Mouse (Mus musculus): ENCODE measurements around the gene Cltb.
A peak's percentile ranks its signal among the peaks of the same experiment; 100 is the strongest.

Cltb gene

DNA sequence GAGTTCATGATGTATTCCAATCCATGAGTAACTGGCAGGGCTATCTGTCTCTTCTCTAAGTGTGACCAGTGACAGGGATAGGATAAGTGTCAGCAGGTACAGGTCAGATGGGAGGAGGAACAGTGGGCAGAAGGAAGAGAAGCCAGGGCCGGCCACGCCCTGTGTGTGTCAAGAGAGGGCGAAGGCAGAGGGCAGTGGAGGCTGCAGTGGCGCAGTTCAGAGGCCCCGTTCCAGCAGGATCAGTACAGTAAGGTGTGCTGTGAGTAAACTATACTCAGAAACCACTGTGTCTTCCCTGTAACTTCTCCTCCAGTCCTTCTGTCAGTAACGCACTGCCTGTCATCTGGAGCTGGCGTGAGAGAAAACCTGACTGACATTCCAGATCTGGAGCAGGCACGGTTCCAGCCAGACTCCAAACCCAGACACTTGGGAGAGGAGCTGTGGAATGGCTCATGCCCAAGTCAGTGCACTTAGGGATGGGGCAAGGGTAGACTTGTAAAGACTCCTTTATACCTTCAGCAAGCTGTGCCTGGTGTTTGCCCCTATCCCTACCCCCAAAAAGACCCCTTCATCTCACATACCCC, 14.9 kb downstream of the Cltb start:
- no peak for DNase-seq (ENCODE audit: low spot score)

DNA sequence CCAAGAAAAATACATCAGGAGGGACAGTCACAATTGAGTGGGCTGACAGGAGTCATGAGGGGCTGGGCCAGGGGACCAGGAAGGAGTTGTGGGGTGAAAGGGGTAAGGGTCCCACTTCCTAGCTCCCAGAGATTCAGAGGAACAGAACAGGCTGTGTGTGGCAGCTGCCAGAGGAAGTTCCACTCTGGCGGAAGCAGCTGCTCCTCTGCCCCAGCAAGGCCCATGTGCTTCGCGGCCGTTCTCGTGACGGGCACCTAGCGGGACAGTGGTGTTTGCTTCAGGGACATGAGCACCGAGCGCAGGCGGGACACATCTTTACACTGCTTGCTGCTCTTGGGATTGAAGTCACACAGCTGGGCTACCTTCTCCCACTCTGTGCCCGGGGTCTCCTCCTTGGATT, 17.5 kb downstream of the Cltb start:
- no peak for DNase-seq (ENCODE audit: low spot score)

DNA sequence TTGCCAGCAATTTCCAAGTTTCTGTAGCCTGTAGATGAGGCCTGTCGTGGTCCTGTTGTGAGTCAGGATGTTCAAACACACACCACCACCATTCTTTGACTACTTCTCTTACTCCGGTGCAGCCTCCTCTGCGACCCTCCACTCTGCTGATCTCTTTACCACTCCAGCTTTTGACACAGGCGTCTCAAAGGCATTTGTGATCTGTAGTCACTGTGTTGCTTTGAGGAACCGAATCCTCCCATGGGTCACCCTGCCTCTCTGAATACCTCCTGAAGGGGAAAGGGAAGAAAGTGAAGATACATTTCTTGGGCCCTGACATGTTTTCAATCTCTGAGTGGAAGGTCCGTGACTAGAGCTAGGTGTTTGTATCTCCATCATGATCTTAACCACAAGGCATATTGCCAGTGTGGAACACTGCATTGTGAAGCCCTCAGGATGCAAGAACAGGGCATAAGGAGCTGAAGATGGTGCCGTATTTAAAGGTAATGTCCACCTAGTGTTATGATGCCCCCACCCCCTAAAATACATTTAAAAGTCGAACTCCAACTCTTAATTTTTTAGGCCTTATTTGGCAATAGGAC, 19.3 kb downstream of the Cltb start:
- no peak for DNase-seq (ENCODE audit: low spot score)

DNA sequence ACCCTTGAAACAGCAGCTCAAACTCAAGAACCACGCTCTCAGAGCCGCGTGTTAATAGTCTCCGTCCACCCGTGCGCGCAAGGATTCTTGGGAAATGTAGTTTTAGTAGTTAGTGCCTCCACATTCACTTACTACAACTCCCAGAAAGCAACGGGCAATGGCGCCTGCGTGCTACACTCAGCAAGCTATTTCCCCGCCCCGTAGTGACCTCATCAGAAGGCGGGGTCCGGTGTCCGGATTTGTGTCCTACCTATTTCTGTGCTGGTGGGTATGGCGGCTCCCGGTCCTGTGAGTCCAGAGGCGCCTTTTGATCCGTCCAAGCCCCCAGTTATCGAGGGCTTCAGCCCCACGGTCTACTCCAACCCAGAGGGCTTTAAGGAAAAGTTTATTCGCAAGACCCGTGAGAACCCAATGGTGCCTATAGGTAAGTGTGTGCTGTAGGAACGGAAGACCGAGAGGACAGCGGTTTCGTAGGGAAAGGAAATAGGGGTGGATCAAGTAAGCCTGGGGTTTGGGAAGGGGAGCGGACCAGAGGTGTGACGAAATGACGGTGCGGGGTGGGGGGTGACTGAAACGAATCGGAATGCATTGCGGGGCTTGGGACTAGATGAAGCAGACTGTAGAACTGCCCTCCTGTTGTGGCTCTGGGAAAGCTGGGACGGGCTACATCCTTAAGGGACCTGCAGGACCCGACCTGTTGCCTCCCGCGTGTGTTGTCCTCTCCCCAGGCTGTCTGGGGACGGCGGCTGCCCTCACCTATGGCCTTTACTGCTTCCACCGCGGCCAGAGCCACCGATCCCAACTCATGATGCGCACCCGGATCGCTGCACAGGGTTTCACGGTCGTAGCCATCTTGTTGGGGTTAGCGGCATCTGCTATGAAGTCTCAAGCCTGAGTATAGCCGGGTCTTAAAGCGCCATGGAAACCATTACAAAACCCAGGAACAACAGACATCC, 20.9 kb downstream of the Cltb start, which contains the start of the genes Nop16 and Higd2a:
Nop16 (minus strand) TSS at position 95 of the 956 bp plus-strand sequence.
Higd2a (plus strand) TSS at position 212 of the 956 bp plus-strand sequence.
- peak; percentile 99 for DNase-seq (ENCODE audit: low spot score)

DNA sequence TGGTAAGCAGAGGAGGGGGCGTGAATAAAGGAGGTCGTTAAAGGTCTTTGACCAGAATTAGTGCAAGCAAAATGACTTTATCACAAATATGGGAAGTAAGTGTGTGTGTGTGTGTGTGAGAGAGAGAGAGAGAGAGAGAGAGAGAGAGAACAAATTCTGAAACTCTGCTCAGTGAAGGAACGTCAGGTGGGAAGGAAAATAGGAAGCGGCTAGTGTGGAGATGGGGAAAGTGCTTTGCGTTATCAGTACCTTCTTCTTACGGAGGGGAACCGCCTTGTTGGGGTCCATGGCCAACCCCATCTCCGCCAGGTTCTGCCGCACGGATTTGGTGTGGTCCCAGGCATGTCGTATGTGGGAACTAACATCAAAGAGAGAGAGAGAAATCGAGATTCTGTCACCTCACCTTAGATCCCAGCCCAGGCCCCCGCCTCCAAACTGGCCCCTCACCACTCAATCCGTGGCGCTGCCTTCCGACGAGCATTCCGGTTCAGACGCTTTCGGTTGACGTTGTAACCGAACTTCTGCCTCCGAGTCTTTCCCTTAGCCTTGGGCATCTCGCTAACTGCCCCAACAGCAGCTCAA, 21.6 kb downstream of the Cltb start:
- DNase-seq (ENCODE audit: low spot score): no peak

DNA sequence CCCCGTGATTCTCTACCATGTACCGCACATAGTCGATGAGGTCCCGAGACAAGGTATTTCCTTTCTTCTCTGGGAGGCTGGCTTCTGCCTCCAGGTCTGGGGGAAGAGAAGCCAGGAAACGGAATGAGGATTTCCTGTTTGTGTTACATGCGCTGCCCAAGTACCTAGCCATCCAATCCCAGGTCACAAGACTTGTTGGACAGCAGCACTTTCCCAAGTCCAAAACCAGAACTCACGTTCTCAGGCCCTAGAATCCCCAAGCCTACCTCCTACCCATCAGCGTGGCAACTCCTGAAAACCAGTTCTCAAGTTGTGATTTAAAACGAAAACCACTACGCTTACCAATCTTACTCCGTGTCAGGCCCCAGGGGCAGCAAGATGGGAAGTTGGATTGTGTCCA, 25.3 kb downstream of the Cltb start:
- DNase-seq (ENCODE audit: low spot score): no peak

DNA sequence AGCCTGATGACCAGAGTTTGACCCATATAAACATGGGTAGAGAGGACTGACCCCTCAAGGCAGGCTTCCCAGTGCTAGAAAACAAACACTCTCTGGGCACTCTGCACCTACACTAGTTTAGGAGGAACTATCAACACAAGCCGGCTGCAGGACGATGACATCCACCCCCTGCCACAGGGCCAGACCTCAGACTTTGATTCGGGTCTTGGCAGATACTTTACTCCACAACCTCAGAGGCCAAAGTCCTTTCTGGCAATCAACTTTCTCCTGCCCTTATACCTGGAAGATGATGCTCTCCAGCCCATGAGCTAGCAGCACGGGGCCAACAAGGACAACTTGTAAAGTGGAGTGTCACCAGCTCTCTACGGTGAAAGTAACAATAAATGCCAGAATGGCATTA, 28.3 kb downstream of the Cltb start:
- no peak for DNase-seq (ENCODE audit: low spot score)

DNA sequence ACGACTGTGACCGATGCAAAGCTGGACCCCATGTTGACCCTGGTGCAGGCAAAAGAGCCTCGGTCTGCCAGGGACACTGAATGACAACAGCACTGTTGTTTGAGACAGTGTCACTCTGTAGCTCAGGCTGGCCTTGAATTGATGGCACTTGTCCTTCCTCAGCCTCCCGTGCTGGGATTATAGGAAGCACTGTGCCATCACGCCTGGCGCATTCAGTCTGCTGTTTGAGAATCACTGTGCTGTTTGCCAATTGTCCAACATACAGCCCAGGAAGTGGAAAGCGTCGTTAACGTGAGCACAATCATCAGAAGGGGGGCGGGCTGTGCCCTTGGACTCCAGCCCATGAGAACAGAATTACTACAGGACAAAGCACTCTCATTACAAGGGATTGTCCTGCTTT, 29.0 kb downstream of the Cltb start:
- DNase-seq (ENCODE audit: low spot score): no peak

DNA sequence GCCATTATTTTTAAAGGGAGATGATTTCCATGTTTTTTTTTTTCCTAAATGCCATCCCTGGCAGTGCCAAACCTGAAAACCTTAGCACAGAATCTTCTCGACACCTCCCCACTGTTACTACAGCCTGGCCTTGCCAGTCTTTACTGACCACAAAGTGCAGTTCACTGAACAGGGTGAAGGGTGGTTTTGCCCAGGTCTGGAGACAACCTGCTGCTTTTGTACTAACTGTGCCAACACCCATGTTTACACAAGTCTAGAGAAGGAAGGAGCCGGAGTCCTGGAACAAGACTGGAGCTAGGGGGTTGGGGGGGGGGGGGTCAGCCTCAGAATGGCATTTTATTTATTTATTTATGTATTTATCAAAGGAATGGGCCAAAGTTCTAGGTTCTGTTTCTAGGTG, 29.8 kb downstream of the Cltb start:
- DNase-seq (ENCODE audit: low spot score): no peak

DNA sequence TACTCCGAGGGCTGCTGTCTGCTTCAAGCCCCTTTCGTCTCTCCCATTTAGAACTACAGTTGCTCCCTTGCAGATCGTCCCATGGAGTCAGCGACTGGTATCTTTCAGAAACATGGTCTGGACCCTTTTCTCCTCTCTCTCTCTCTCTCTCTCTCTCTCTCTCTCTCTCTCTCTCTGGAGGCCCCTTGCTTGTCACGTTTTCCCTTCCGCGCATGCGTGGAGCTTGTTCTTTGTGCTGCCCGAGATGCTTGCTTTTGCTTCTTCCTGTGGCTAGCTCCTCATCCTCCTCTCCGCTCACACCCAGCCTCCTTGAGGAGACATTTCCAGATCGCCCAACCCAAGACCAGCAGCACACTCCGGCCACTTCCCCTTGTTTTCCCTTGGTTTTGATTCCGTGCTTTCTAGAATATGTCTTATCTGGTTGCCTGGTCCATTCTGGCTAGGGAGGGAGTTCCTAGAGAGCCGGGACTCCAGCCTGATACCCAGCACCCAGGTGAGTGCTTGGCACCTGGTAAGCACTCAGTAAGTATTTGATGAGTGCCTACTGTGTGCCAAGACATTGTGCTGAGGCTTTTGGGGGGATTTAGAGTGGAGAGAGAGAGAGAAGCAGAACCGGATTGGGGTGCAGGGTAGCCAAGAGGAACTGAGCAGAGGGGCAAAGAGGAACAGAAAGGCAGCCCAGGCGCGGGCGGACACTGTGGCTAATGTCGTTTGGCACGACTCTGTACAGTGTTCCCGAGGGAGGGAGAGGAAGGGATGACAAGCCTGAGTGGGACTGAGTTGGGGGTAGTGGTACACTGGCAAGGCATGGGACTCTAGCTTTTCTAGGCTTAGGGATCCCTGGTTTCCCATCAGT, 33.3 kb downstream of the Cltb start:
- DNase-seq (ENCODE audit: low spot score): no peak

DNA sequence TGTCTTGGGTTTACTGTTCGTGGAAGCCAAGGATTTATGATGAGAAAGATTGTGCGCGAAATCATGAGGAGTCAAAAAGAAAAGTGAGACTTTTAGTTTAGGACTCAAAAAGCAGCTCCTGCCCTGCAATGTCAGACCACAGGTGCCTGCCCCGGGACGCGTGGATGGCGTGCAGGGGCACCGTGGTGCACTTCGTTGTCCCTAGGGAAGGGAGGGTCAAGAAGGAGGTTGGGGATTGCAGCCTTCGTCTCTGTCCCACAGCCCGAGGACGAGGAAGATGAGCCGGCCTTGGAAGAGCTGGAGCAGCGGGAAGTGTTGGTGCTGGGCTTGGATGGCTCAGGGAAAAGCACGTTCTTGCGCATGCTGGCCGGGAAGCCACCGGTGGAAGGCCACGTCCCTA, 35.7 kb downstream of the Cltb start:
- DNase-seq (ENCODE audit: low spot score): no peak

DNA sequence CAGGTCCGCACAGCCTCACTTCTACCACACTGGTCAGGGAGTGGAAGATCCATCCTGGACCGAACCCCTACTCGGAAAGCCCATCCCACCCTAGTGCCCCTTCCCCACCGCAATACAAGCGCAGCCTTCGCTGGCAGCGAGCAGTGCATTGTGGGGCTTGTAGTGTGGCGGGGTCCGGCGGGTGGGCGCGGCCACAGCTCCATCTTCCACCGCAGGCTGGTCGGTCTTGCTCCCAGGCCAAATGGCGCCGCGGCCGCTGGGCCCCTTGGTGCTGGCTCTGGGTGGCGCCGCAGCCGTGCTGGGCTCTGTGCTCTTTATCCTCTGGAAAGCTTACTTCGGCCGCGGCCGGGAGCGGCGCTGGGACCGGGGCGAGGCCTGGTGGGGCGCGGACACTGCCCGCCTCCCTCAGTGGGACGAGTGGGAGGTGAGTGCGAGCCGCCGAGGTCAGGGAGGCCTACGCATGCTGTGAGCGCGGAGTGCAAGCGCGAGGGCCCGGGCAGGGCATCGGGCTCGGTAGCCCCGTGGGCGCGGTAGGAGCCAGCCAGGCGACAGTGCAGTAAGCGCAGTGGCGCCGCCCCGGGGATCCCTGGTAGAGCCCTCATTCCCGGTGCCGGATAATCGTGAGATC, 36.2 kb downstream of the Cltb start, which contains the start of gene Arl10:
Arl10 (plus strand) TSS at position 162 of the 628 bp plus-strand sequence.
- DNase-seq (ENCODE audit: low spot score): no peak

DNA sequence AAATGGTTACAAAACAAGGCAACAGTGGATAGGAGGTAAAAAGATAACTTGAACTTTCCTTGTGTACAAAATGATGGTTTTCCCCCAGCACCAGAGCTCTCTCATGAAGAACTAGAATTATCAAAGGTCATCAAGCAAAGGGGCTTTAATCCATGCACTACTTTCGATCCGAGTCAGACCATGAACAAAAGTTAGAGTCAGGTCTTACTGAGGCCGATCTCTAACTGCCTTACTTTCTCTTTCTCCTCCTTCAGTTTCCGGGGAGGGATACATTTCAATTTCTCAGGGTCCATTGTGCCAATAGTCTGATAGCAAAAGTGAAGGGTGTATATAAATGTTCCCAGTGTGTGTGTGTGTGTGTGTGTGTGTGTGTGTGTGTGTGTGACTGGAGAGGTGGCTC, 38.5 kb downstream of the Cltb start:
- DNase-seq (ENCODE audit: low spot score): no peak

DNA sequence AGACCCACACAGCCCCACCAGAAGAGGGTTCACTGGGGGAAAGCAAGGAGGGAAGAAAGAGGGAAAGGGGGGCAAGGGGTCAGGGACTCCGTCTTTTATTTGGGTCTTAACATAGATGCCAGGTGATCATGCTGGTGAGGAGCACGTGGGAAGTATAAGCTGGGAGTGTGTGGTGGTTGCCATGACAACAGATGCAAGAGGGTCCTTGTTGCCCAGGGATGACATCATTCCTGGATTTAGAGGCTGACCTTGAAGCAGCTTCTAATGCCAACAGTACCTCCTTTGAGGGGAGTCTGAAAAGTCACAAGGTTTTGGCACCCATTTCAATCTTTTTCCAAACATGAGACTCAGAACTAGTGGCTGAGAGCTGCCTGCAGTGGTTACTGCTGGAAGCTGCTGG, 39.5 kb downstream of the Cltb start:
- no peak for DNase-seq (ENCODE audit: low spot score)

DNA sequence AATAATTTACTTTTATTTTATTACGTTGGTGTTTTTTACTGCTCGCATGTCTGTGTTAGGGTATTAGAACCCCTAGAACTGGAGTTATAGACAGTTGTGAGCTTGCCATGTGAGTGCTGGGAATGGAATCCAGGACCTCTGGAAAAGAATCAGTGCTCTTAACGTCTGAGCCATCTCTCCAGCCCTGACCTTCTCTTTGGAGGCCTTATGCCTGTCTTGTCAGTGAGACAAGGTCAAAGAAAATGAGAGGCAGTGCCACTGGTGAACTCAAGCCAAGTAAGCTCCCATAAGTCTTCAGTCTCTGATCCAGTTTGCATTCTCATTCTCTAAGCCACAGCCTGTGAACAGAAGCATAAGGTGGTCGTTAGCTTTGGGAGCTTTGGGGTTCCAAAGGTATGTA, 40.4 kb downstream of the Cltb start:
- no peak for DNase-seq (ENCODE audit: low spot score)

DNA sequence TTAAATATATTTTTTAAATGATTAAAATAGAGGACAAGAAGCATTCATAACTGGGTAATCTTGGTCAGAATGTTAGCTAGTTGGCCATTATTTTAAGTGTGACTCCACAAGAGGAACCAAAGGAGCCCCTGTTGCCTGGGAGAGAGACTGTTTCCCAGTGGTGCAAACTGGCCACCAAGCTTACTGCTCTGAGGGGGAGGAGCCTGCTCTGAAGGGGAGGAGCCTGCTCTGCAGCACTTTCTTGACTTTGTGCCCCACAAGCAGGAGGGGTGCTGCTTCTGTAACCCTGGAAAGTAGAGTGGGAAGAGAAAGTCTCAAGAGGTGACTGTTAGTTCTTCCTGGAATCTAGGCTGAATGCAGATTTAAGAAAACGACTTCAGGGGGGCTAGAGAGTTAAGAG, 41.9 kb downstream of the Cltb start:
- no peak for DNase-seq (ENCODE audit: low spot score)

DNA sequence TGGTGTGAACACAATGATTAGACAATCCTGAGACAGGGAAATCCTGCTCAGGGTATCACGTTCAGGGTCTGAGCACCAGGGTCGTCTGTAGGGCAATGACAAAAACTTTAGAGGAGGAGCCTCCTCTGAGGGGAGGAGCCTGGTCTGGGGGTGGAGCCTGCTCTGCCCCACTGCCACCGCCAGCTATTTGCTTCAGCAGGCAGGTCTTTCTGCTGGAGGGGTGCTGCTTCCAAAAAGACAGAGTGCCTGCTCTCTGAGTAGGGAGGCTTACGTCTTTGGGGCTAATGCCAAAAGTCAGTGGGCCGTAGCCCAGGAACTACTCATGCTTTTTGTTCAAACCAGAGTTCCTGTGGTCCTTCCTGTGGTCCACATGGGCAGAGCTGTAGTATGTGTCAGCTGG, 42.8 kb downstream of the Cltb start:
- DNase-seq (ENCODE audit: low spot score): no peak

DNA sequence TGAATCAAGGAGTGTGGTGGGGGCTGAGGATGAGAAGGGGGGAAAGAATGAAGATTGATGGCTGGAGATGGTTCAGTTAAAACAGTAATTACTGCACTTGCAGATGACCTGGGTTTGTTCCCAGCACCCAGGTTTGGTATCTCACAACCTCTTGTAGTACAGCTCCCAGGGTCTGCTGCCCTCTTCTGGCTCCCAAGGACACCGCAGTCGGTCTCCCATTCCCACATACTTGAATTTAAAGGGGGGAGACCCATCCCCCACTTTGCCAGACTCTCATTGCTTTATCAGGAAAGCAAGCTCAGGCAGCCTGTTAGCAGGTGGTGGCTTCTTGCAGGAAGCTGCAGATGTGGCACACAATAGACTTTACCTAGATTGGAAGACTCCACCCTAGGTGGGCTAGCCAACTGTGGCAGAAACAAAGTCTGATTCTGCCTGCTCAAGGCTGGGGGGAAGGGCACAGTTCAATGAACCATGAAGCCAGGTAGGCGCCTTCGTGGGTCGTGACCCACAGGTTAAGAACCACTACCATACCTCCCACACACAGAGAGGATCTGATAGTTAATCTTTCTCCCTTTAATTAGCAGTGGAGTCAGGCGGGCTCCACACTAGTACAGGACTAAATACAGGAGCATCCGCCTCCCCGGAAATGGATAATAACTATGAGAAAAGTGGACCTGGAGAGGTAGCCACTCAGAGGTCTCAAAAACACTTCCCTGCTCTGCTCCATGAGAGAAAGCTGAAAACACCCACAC, 45.4 kb downstream of the Cltb start:
- DNase-seq (ENCODE audit: low spot score): no peak

DNA sequence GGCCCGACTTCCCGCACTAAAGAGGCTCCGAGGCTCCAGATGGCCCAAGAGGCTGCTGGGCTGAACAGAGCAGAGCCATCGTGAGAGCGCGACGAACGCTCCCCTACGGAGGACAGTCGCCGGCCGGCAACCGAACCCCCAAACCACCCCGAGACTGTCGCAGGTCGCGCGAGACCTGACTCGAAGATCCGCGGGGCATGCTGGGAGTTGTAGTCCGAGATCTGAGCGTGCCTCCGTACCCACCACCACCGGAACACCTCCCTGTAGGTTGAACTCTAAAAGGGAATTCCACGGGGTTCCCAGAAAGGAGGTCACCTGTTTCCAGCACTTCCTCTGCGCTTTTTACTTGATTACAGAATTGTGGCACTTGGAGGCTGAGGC, 46.0 kb downstream of the Cltb start, which contains the start of gene 4833439L19Rik:
4833439L19Rik (minus strand) TSS at position 235 of the 381 bp plus-strand sequence.
- peak; percentile 85 for DNase-seq (ENCODE audit: low spot score)

Measured in c-Kit-positive CD71-positive TER-119-positive erythroid progenitor cells, embryonic 14.5 days (primary cell).